Mouse (Mus musculus): ENCODE measurements at regions not wholly inside any gene's neighbourhood (a gene's known extent, or its start where the extent isn't known, plus 50 kb on each side); places are given as distances from the start of the nearest gene placed in this dataset.

DNA sequence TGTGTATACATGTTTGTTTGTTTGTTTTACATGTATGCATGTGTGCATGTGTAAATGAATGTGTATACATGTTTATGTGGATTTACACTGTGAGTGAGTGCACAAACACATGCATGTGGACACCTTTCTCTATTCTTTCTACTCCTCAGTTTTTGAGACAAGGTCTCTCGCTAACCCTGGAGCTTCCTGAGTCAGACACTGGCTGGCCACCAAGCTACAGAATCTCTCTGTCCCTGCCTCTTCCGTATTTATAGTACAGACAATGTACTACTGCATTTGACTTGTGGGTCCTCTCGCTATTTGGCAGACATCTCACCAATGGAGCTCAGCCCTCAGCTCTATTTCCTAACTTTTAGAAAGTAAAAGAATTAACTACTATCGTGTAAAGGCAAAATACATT, 427.8 kb upstream of the Prickle1 start:
- ATAC-seq (ENCODE audit: insufficient read depth) (no peak), DNase-seq (ENCODE audit: low read depth in 3 of 3, low spot score in 3 of 3) (no peak)
- Histone ChIP-seq H3K27me3 (ENCODE audit: control insufficient read depth, insufficient read depth, low read length) (no peaks in the 10 kb centered on the region), H3K4me1 (replicated peaks; ENCODE audit: control insufficient read depth in 2 of 2, insufficient read depth in 2 of 2, low read length in 1 of 2) (no peaks in the 10 kb centered on the region), H3K4me2 (ENCODE audit: low read depth) (no peak overlapping the region), H3K9me3 (ENCODE audit: control insufficient read depth, low read length) (no peaks in the 10 kb centered on the region), H3K36me3 (replicated peaks; ENCODE audit: control insufficient read depth, insufficient read depth, low read depth) (no peaks in the 10 kb centered on the region), H3K4me3 (ENCODE audit: insufficient read depth in 1 of 2, low read depth in 2 of 2, low read length in 2 of 2) (no peak overlapping the region), H3K27ac (no peak overlapping the region), H3K9ac (replicated peaks) (no peak overlapping the region)
- WGBS (ENCODE audit: insufficient replicate concordance) = 64% methylated on average over 4 of the region's 4 CpGs
- TF ChIP-seq EP300 (IDR thresholded peaks at IDR 0.05; ENCODE audit: low read depth) (no peak), CTCF (IDR thresholded peaks at IDR 0.05; ENCODE audit: low read depth) (no peak)

GRCm38 (mm10) chr15:94017814-94018213, 422.1 kb upstream of the Prickle1 start:
- Histone ChIP-seq H3K4me2 (ENCODE audit: low read depth) (no peak overlapping the region), H3K9me3 (ENCODE audit: control insufficient read depth, low read length) (no peaks in the 10 kb centered on the region), H3K4me3 (ENCODE audit: insufficient read depth in 1 of 2, low read depth in 2 of 2, low read length in 2 of 2) (no peak overlapping the region), H3K27ac (no peak overlapping the region), H3K4me1 (replicated peaks; ENCODE audit: control insufficient read depth in 2 of 2, insufficient read depth in 2 of 2, low read length in 1 of 2) (no peaks in the 10 kb centered on the region), H3K36me3 (replicated peaks; ENCODE audit: control insufficient read depth, insufficient read depth, low read depth) (no peaks in the 10 kb centered on the region), H3K27me3 (ENCODE audit: control insufficient read depth, insufficient read depth, low read length) (no peaks in the 10 kb centered on the region), H3K9ac (replicated peaks) (no peak overlapping the region)
- ATAC-seq (ENCODE audit: insufficient read depth) = no peak
- no peak for DNase-seq (ENCODE audit: low read depth in 3 of 3, low spot score in 3 of 3)
- 54% methylated on average over 9 of the region's 9 CpGs for WGBS (ENCODE audit: insufficient replicate concordance)
- TF ChIP-seq CTCF (IDR thresholded peaks at IDR 0.05; ENCODE audit: low read depth) (no peak), EP300 (IDR thresholded peaks at IDR 0.05; ENCODE audit: low read depth) (no peak)

DNA sequence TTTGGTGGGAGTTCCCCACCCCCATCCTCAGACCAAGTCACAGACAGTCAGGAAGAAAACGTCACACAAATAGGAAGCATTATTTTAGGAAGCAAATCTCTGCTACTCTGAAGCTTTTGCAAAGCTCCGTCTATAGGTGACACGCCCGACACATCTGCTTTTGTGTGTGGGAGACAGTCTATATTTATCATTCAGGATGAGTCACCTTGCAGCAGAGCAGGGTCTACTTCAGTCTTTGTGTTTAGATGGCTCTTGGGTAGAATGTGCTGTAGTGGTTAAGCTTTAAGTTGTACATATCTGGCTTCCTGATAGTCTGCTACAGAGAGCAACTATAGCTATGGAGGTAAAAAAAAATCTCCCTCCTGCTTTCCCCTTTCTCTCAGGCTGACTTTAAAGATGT, 415.8 kb upstream of the Prickle1 start:
- no peak for ATAC-seq (ENCODE audit: insufficient read depth)

GRCm38 (mm10) chr15:94006082-94006481, 410.4 kb upstream of the Prickle1 start:
- WGBS (ENCODE audit: insufficient replicate concordance) = 53% methylated on average over 5 of the region's 5 CpGs

More for the DNA sequence above, 415.8 kb upstream of the Prickle1 start:
- no peak for TF ChIP-seq EP300 (IDR thresholded peaks at IDR 0.05; ENCODE audit: low read depth)
- no peak for TF ChIP-seq CTCF (IDR thresholded peaks at IDR 0.05; ENCODE audit: low read depth)
- WGBS (ENCODE audit: insufficient replicate concordance) = 23% methylated on average over 4 of the region's 4 CpGs
- Histone ChIP-seq H3K9me3 (ENCODE audit: control insufficient read depth, low read length) (no peaks in the 10 kb centered on the region), H3K4me1 (replicated peaks; ENCODE audit: control insufficient read depth in 2 of 2, insufficient read depth in 2 of 2, low read length in 1 of 2) (no peaks in the 10 kb centered on the region), H3K36me3 (replicated peaks; ENCODE audit: control insufficient read depth, insufficient read depth, low read depth) (no peaks in the 10 kb centered on the region), H3K27ac (no peak overlapping the region), H3K4me3 (ENCODE audit: insufficient read depth in 1 of 2, low read depth in 2 of 2, low read length in 2 of 2) (no peak overlapping the region), H3K27me3 (ENCODE audit: control insufficient read depth, insufficient read depth, low read length) (no peaks in the 10 kb centered on the region), H3K4me2 (ENCODE audit: low read depth) (no peak overlapping the region), H3K9ac (replicated peaks) (no peak overlapping the region)
- no peak for DNase-seq (ENCODE audit: low read depth in 3 of 3, low spot score in 3 of 3)

DNA sequence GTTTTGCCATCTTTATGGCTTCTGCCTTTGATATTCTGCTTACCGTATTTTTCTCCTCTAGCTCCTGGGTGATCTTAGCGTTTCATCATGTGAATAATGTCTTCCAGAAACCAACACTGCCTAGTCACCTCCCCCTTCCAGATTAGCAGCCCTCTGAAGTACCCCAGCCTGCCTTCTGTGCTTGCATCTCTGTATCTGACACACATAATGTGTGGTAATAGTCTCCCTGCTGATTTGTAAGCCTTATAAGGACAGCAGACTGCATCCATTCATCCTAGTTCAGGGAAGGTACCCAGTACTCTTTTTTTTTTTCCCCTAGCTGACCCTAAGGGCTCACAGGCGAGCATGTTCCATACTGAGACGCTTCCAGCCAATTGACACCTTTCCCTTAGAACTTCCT, 409.2 kb upstream of the Prickle1 start:
- TF ChIP-seq CTCF (IDR thresholded peaks at IDR 0.05; ENCODE audit: low read depth) (no peak), EP300 (IDR thresholded peaks at IDR 0.05; ENCODE audit: low read depth) (no peak)
- Histone ChIP-seq H3K9me3 (ENCODE audit: control insufficient read depth, low read length) (no peaks in the 10 kb centered on the region), H3K4me1 (replicated peaks; ENCODE audit: control insufficient read depth in 2 of 2, insufficient read depth in 2 of 2, low read length in 1 of 2) (no peaks in the 10 kb centered on the region; a peak in 1 of 4 replicates), H3K27me3 (ENCODE audit: control insufficient read depth, insufficient read depth, low read length) (no peaks in the 10 kb centered on the region), H3K9ac (replicated peaks) (no peak overlapping the region), H3K4me2 (ENCODE audit: low read depth) (no peak overlapping the region), H3K36me3 (replicated peaks; ENCODE audit: control insufficient read depth, insufficient read depth, low read depth) (no peaks in the 10 kb centered on the region), H3K27ac (no peak overlapping the region), H3K4me3 (ENCODE audit: insufficient read depth in 1 of 2, low read depth in 2 of 2, low read length in 2 of 2) (no peak overlapping the region)
- ATAC-seq (ENCODE audit: insufficient read depth) (no peak), DNase-seq (ENCODE audit: low read depth in 3 of 3, low spot score in 3 of 3) (no peak)
- WGBS (ENCODE audit: insufficient replicate concordance) = 31% methylated on average over 4 of the region's 4 CpGs

More at GRCm38 (mm10) chr15:94006082-94006481, 410.4 kb upstream of the Prickle1 start:
- DNase-seq (ENCODE audit: low read depth in 3 of 3, low spot score in 3 of 3) (no peak), ATAC-seq (ENCODE audit: insufficient read depth) (no peak)
- Histone ChIP-seq H3K9me3 (ENCODE audit: control insufficient read depth, low read length) (no peaks in the 10 kb centered on the region), H3K36me3 (replicated peaks; ENCODE audit: control insufficient read depth, insufficient read depth, low read depth) (no peaks in the 10 kb centered on the region), H3K27ac (no peak overlapping the region), H3K27me3 (ENCODE audit: control insufficient read depth, insufficient read depth, low read length) (no peaks in the 10 kb centered on the region), H3K4me2 (ENCODE audit: low read depth) (no peak overlapping the region), H3K4me1 (replicated peaks; ENCODE audit: control insufficient read depth in 2 of 2, insufficient read depth in 2 of 2, low read length in 1 of 2) (no peaks in the 10 kb centered on the region; a peak in 1 of 4 replicates), H3K4me3 (ENCODE audit: insufficient read depth in 1 of 2, low read depth in 2 of 2, low read length in 2 of 2) (no peak overlapping the region), H3K9ac (replicated peaks) (no peak overlapping the region)
- TF ChIP-seq CTCF (IDR thresholded peaks at IDR 0.05; ENCODE audit: low read depth) (no peak), EP300 (IDR thresholded peaks at IDR 0.05; ENCODE audit: low read depth) (no peak)

Data from liver, embryonic 14.5 days (tissue).